29 mouse cellular contexts compared by ENCODE assay signal in genomic region chr10:86794196-86794595, GRCm38 (mm10). TPM values are rescaled to one million over a fixed set of nuclear protein-coding genes. Genes with fewer than 3 reads are reported as not detected.
DNase-seq lines count a peak whose midpoint lies in the region; ATAC-seq and TF ChIP-seq lines count a peak whose summit lies in the region.
"Had no signal": no experiment of that assay in that cellular context is flagged by ENCODE, and none has a peak within 500 bp of the region (broad histone marks: within the 10 kb centered on the region; RNA-seq: fewer than 3 reads in every experiment).

No protein-coding gene starts in this region.

- H3K4me2 ChIP-seq in heart, embryonic 16.5 days (ENCODE audit: low read depth, low read length), result no peak overlapping the region
- H3K4me2 ChIP-seq: embryonic facial prominence, embryonic 13.5 days; forebrain, embryonic 15.5 days; hindbrain, embryonic 12.5 days; limb, embryonic 12.5 days; liver, embryonic 15.5 days; lung, embryonic 14.5 days; stomach, embryonic 15.5 days had no signal

- no peak for TF ChIP-seq CTCF in gastrocnemius, adult 2 months (IDR thresholded peaks at IDR 0.05)
- TF ChIP-seq CTCF in left cerebral cortex, adult 2 months (IDR thresholded peaks at IDR 0.05), result no peak

- intact Hi-C loops in gastrocnemius, adult 2 months (cut with DNase I), result no loop called here
- intact Hi-C loops in gastrocnemius, postnatal 36 days (cut with DNase I), result no loop called here
- intact Hi-C loops in heart, postnatal 25 days (cut with DNase I), result no loop called here
- intact Hi-C loops in left cerebral cortex, adult 2 months (cut with DNase I), result no loop called here

- H3K4me3 ChIP-seq in gastrocnemius, adult 2 months, result peak overlapping the region; percentile 53
- no peak overlapping the region for H3K4me3 ChIP-seq in heart, embryonic 16.5 days (ENCODE audit: low read length)
- no peak overlapping the region for H3K4me3 ChIP-seq in left cerebral cortex, adult 2 months
- H3K4me3 ChIP-seq: embryonic facial prominence, embryonic 13.5 days; forebrain, embryonic 10.5 days; forebrain, embryonic 15.5 days; hindbrain, embryonic 12.5 days; limb, embryonic 12.5 days; liver, embryonic 15.5 days; stomach, embryonic 15.5 days had no signal

- no peaks in the 10 kb centered on the region for H3K9me3 ChIP-seq in heart, embryonic 16.5 days (replicated peaks; ENCODE audit: control insufficient read depth, low read length)
- H3K9me3 ChIP-seq: embryonic facial prominence, embryonic 13.5 days; forebrain, embryonic 10.5 days; forebrain, embryonic 15.5 days; hindbrain, embryonic 12.5 days; limb, embryonic 12.5 days; liver, embryonic 15.5 days; stomach, embryonic 15.5 days had no signal

- H3K27ac ChIP-seq in gastrocnemius, adult 2 months, result peak overlapping the region; percentile 95
- peak overlapping the region; percentile 81 for H3K27ac ChIP-seq in heart, embryonic 16.5 days (ENCODE audit: low read length)
- H3K27ac ChIP-seq in left cerebral cortex, adult 2 months, result peak overlapping the region; percentile 37; the same call in 1 of the 2 replicates
- H3K27ac ChIP-seq: embryonic facial prominence, embryonic 13.5 days; forebrain, embryonic 10.5 days; forebrain, embryonic 15.5 days; hindbrain, embryonic 12.5 days; kidney, postnatal 0 days; limb, embryonic 12.5 days; liver, embryonic 15.5 days; stomach, embryonic 15.5 days had no signal

- no peaks in the 10 kb centered on the region for H3K27me3 ChIP-seq in heart, embryonic 16.5 days (ENCODE audit: control insufficient read depth, insufficient read depth, low read length)
- H3K27me3 ChIP-seq: embryonic facial prominence, embryonic 13.5 days; forebrain, embryonic 15.5 days; hindbrain, embryonic 12.5 days; limb, embryonic 12.5 days; liver, embryonic 15.5 days; stomach, embryonic 15.5 days had no signal

- no peaks in the 10 kb centered on the region for H3K36me3 ChIP-seq in heart, embryonic 16.5 days (ENCODE audit: control insufficient read depth, insufficient read depth)
- H3K36me3 ChIP-seq: embryonic facial prominence, embryonic 13.5 days; forebrain, embryonic 10.5 days; forebrain, embryonic 15.5 days; hindbrain, embryonic 12.5 days; limb, embryonic 12.5 days; liver, embryonic 15.5 days; stomach, embryonic 15.5 days had no signal

- no peak for DNase-seq in gastrocnemius, adult 2 months
- DNase-seq in gastrocnemius, postnatal 36 days, result no peak
- DNase-seq in heart, postnatal 25 days (ENCODE audit: low spot score), result no peak
- no peak for DNase-seq in left cerebral cortex, adult 2 months (ENCODE audit: extremely low spot score in 1 of 2, low spot score in 2 of 2)
- no peak for DNase-seq in left cerebral cortex, adult 18-20 months (ENCODE audit: low spot score in 2 of 2)
- no peak for DNase-seq in testis, postnatal 14 days (ENCODE audit: low spot score)
- no peak for DNase-seq in embryo, embryonic 11 days
- DNase-seq: cerebellum, adult 9-10 months; cerebellum, postnatal 36 days; gastrocnemius, postnatal 10 days; kidney, adult 8-10 months; layer of hippocampus, adult 9-11 months; lung, embryonic 14.5 days; midbrain, embryonic 14.5 days; thymus, postnatal 25 days had no signal

- peaks cover 35% of the 10 kb centered on the region for H3K4me1 ChIP-seq in heart, embryonic 16.5 days (ENCODE audit: control insufficient read depth, insufficient read depth, low read length)
- H3K4me1 ChIP-seq: limb, embryonic 12.5 days; liver, embryonic 15.5 days had no signal

- H3K9ac ChIP-seq in heart, embryonic 16.5 days (ENCODE audit: low read length), result no peak overlapping the region
- H3K9ac ChIP-seq: embryonic facial prominence, embryonic 13.5 days; forebrain, embryonic 15.5 days; hindbrain, embryonic 12.5 days; limb, embryonic 12.5 days; liver, embryonic 15.5 days; lung, embryonic 14.5 days; stomach, embryonic 15.5 days had no signal

- WGBS in heart, embryonic 16.5 days, result 86% methylated on average over 4 of the region's 4 CpGs

- ATAC-seq in heart, embryonic 16.5 days (replicated peaks; ENCODE audit: extremely low read depth, insufficient read depth, low FRiP score), result no peak
- ATAC-seq: forebrain, embryonic 15.5 days; intestine, embryonic 16.5 days had no signal

RNA-seq across cellular contexts. Expression of gene Nt5dc3, which starts 15.4 kb away (rescaled TPM):
- 10 to 100 TPM; 36.1 to 77.7 TPM for total RNA-seq in gastrocnemius, adult 2 months (2021)
- total RNA-seq in gastrocnemius, postnatal 36 days (2021), result 10 to 100 TPM; 44.4 to 53.9 TPM
- 4.8 and 5.0 TPM in 2 replicates for polyA plus RNA-seq in heart, embryonic 16.5 days (2015; fragmentation: Nextera tagmentation; extraction: Ambion mirVana)
- 10 to 100 TPM; 30.2 to 36.5 TPM for total RNA-seq in heart, postnatal 25 days (2021)
- 10 to 100 TPM; 83.9 to 93.6 TPM for total RNA-seq in left cerebral cortex, adult 2 months (2021)
- 10 to 100 TPM; 76.3 to 77.5 TPM for total RNA-seq in left cerebral cortex, adult 18-20 months (2021)

RNA-seq across cellular contexts. Expression of gene Gm49358, which starts 30.4 kb away (rescaled TPM):
- 10 to 100 TPM; 16.7 to 32.1 TPM for total RNA-seq in gastrocnemius, adult 2 months (2021)
- 10 to 100 TPM; 20.2 to 20.3 TPM for total RNA-seq in gastrocnemius, postnatal 36 days (2021)
- polyA plus RNA-seq in heart, embryonic 16.5 days (2015; fragmentation: Nextera tagmentation; extraction: Ambion mirVana), result not detected in 2 replicates
- 10 to 100 TPM; 12.5 to 13.9 TPM for total RNA-seq in heart, postnatal 25 days (2021)
- total RNA-seq in left cerebral cortex, adult 2 months (2021), result 10 to 100 TPM; 19.1 to 24.5 TPM
- total RNA-seq in left cerebral cortex, adult 18-20 months (2021), result 10 to 100 TPM; 19.5 to 20.8 TPM
- total RNA-seq: granulocyte monocyte progenitor cell, adult 5-6 weeks; monocyte, adult 5-6 weeks had no signal
- polyA plus RNA-seq: embryonic facial prominence, embryonic 13.5 days; forebrain, embryonic 10.5 days; forebrain, embryonic 15.5 days; heart, embryonic 14.5 days; hindbrain, embryonic 12.5 days; intestine, embryonic 16.5 days; kidney, postnatal 0 days; limb, embryonic 12.5 days; liver, adult 2 months; liver, embryonic 15.5 days; lung, embryonic 14.5 days; stomach, embryonic 15.5 days had no signal

Comparison
In these comparisons a context has a peak if more than half of its experiments do, and no peak if none do; other contexts are left out.
1. H3K27ac ChIP-seq: peak in every context shown above with its lines; median percentile 95 in gastrocnemius, adult 2 months; 81 in heart, embryonic 16.5 days; 37 in left cerebral cortex, adult 2 months.